In genomic region chr15:95216640-95217365, GRCm38 (mm10) we compare ENCODE assay signal across 14 mouse cellular contexts.
DNase-seq lines count a peak whose midpoint lies in the region; ATAC-seq and TF ChIP-seq lines count a peak whose summit lies in the region.
"Had no signal": no experiment of that assay in that cellular context is flagged by ENCODE, and none has a peak within 500 bp of the region (broad histone marks: within the 10 kb centered on the region; RNA-seq: fewer than 3 reads in every experiment).

No protein-coding gene starts in this region.

- no peak overlapping the region for H3K9ac ChIP-seq in neural tube, embryonic 11.5 days (ENCODE audit: low read length)
- H3K9ac ChIP-seq in hindbrain, postnatal 0 days (replicated peaks; ENCODE audit: low read length): no peak overlapping the region
- no peak overlapping the region for H3K9ac ChIP-seq in neural tube, embryonic 15.5 days (replicated peaks)
- H3K9ac ChIP-seq: heart, embryonic 15.5 days; liver, embryonic 14.5 days had no signal

- H3K9me3 ChIP-seq in neural tube, embryonic 11.5 days (ENCODE audit: control insufficient read depth, low read length): no peaks in the 10 kb centered on the region
- no peaks in the 10 kb centered on the region for H3K9me3 ChIP-seq in hindbrain, postnatal 0 days (ENCODE audit: low read length)
- no peaks in the 10 kb centered on the region for H3K9me3 ChIP-seq in neural tube, embryonic 15.5 days (replicated peaks)
- H3K9me3 ChIP-seq: heart, embryonic 15.5 days had no signal

- peaks cover 3% of the 10 kb centered on the region; the same call in 1 of the 2 replicates for H3K4me1 ChIP-seq in neural tube, embryonic 11.5 days (ENCODE audit: control insufficient read depth, insufficient read depth, low read length)
- H3K4me1 ChIP-seq in hindbrain, postnatal 0 days (ENCODE audit: insufficient read depth, low read length): no peaks in the 10 kb centered on the region
- H3K4me1 ChIP-seq in neural tube, embryonic 15.5 days: peaks cover 15% of the 10 kb centered on the region
- H3K4me1 ChIP-seq: heart, embryonic 15.5 days had no signal

- 63% methylated on average over 12 of the region's 12 CpGs for WGBS in neural tube, embryonic 11.5 days
- WGBS in hindbrain, postnatal 0 days: 47% methylated on average over 12 of the region's 12 CpGs
- 35% methylated on average over 12 of the region's 12 CpGs for WGBS in neural tube, embryonic 15.5 days

- H3K36me3 ChIP-seq in neural tube, embryonic 11.5 days (ENCODE audit: control insufficient read depth, insufficient read depth, low read length): no peaks in the 10 kb centered on the region
- no peaks in the 10 kb centered on the region for H3K36me3 ChIP-seq in hindbrain, postnatal 0 days (ENCODE audit: insufficient read depth, low read length)
- H3K36me3 ChIP-seq in neural tube, embryonic 15.5 days: peaks cover 6% of the 10 kb centered on the region; the same call in 1 of the 2 replicates
- H3K36me3 ChIP-seq: heart, embryonic 15.5 days had no signal

- no peak overlapping the region for H3K27ac ChIP-seq in neural tube, embryonic 11.5 days (ENCODE audit: low read depth, low read length)
- H3K27ac ChIP-seq in hindbrain, postnatal 0 days: 0 out of 2 replicates have a peak overlapping the region, but pooled peaks have one; percentile 26
- H3K27ac ChIP-seq in neural tube, embryonic 15.5 days (replicated peaks): 0 out of 2 replicates have a peak overlapping the region, but pooled peaks have one; percentile 28
- H3K27ac ChIP-seq: heart, embryonic 15.5 days; liver, embryonic 14.5 days; macrophage had no signal

- no peaks in the 10 kb centered on the region for H3K27me3 ChIP-seq in neural tube, embryonic 11.5 days (ENCODE audit: control insufficient read depth, insufficient read depth, low read length)
- no peaks in the 10 kb centered on the region for H3K27me3 ChIP-seq in hindbrain, postnatal 0 days (ENCODE audit: insufficient read depth, low read length)
- no peaks in the 10 kb centered on the region for H3K27me3 ChIP-seq in neural tube, embryonic 15.5 days (replicated peaks)
- H3K27me3 ChIP-seq: heart, embryonic 15.5 days had no signal

- no peak overlapping the region for H3K4me3 ChIP-seq in neural tube, embryonic 11.5 days (ENCODE audit: low read depth, low read length)
- no peak overlapping the region for H3K4me3 ChIP-seq in hindbrain, postnatal 0 days (ENCODE audit: low read length)
- H3K4me3 ChIP-seq in neural tube, embryonic 15.5 days (replicated peaks): no peak overlapping the region
- H3K4me3 ChIP-seq: heart, embryonic 15.5 days had no signal

- TF ChIP-seq CTCF in hindbrain, postnatal 0 days (IDR thresholded peaks at IDR 0.05; ENCODE audit: low read depth): no peak

- no peak overlapping the region for H3K4me2 ChIP-seq in neural tube, embryonic 11.5 days (ENCODE audit: low read depth)
- no peak overlapping the region for H3K4me2 ChIP-seq in hindbrain, postnatal 0 days (ENCODE audit: low read depth, low read length)
- no peak overlapping the region for H3K4me2 ChIP-seq in neural tube, embryonic 15.5 days
- H3K4me2 ChIP-seq: heart, embryonic 15.5 days had no signal

- ATAC-seq in neural tube, embryonic 11.5 days (ENCODE audit: insufficient read depth, low FRiP score, low TSS enrichment): no peak
- ATAC-seq in hindbrain, postnatal 0 days: no peak
- ATAC-seq in neural tube, embryonic 15.5 days (ENCODE audit: low FRiP score): no peak
- ATAC-seq: intestine, postnatal 0 days had no signal

- peak; percentile 23 for DNase-seq in neural tube, embryonic 11.5 days (ENCODE audit: low spot score)
- no peak for DNase-seq in neural tube, embryonic 10.5 days (ENCODE audit: extremely low spot score, low spot score)
- DNase-seq in cerebellum, postnatal 25 days: peak; percentile 56 to 66
- DNase-seq in hindbrain, postnatal 0 days (ENCODE audit: low spot score): peak; percentile 32
- DNase-seq in right cerebral cortex, postnatal 10 days (ENCODE audit: low spot score in 2 of 2): no peak
- no peak for DNase-seq in thymus, postnatal 36 days
- DNase-seq in ovary, postnatal 14 days (ENCODE audit: low spot score): no peak
- DNase-seq: adrenal gland, postnatal 36 days; gastrocnemius, postnatal 10 days had no signal

Comparison
In these comparisons a context has a peak if more than half of its experiments do, and no peak if none do; other contexts are left out.
1. DNase-seq: peak in neural tube, embryonic 11.5 days (single experiment), cerebellum, postnatal 25 days (2 of 2) and hindbrain, postnatal 0 days (single experiment); none in neural tube, embryonic 10.5 days (single experiment), right cerebral cortex, postnatal 10 days (0 of 2), thymus, postnatal 36 days (0 of 2) and ovary, postnatal 14 days (single experiment).